Mouse (Mus musculus) olfactory bulb, adult 2 months (tissue): ENCODE data around the gene Dusp7.

ENCODE experiments used
- CTCF ChIP-seq: fragments of 200-500 bp; IDR thresholded peaks from 2 replicates; pipeline ENCODE4 v1.5.1; 2012; ENCODE audit warnings: low read depth, mild to moderate bottlenecking, low read length, moderate library complexity; ENCODE audit not compliant: insufficient read depth
- POLR2A ChIP-seq: fragments of 200-500 bp; IDR thresholded peaks from 2 replicates; pipeline ENCODE4 v1.6.1; 2012; ENCODE audit warnings: mild to moderate bottlenecking, low read depth, low read length, moderate library complexity; ENCODE audit not compliant: insufficient read depth

GRCm38 (mm10) chr9:106413606-106414005 lies 45.2 kb downstream of the Dusp7 start:
- no peak for TF ChIP-seq POLR2A
- TF ChIP-seq CTCF, result no peak
